Mouse (Mus musculus) CH12.LX (cell line): ENCODE measurements around the gene Cd27. TPM values are rescaled to one million over a fixed set of nuclear protein-coding genes. Genes with fewer than 3 reads are reported as not detected.

Source experiments
- DNase-seq: peaks from one replicate; pipeline ENCODE4 v3.0.0-alpha.2; 2013; ENCODE audit errors: extremely low read depth
- H3K27ac ChIP-seq: 2 replicates; pipeline ENCODE4 v1.5.1; 2012; ENCODE audit warnings: low read depth, mild to moderate bottlenecking, control low read depth, moderate library complexity; ENCODE audit not compliant: insufficient read depth
- H3K27me3 ChIP-seq: replicated peaks from 2 replicates; pipeline ENCODE3; 2012; ENCODE audit warnings: inconsistent platforms
- H3K36me3 ChIP-seq, 2 experiments: replicated peaks in 1 of 2; 2 replicates each; pipeline versions ENCODE3 to v1.6.1; 2012; ENCODE audit warnings: inconsistent platforms in 1 of 2, low read length in 1 of 2, mild to moderate bottlenecking in 1 of 2, mixed read lengths in 1 of 2, moderate library complexity in 1 of 2; ENCODE audit not compliant: control insufficient read depth in 1 of 2, insufficient read depth in 1 of 2
- H3K4me1 ChIP-seq, 2 experiments: 2 replicates each; pipeline ENCODE4 v1.6.1; 2012; ENCODE audit warnings: inconsistent platforms in 1 of 2, moderate library complexity in 1 of 2; ENCODE audit not compliant: insufficient read depth in 2 of 2, control insufficient read depth in 1 of 2
- H3K4me2 ChIP-seq: 2 replicates; pipeline ENCODE4 v1.6.1; 2012; ENCODE audit warnings: low read depth, mild to moderate bottlenecking, control low read depth; ENCODE audit not compliant: poor library complexity, insufficient read depth, severe bottlenecking
- H3K4me3 ChIP-seq, 3 experiments: fragments of 150-350 bp in 1 of 3; sonication (generic) in 1 of 3; replicated peaks in 1 of 3; 2 replicates each; pipeline versions ENCODE3 to v1.5.1; 2011 to 2012; ENCODE audit warnings: low read depth in 2 of 3, low read length in 2 of 3, mild to moderate bottlenecking in 2 of 3, moderate library complexity in 2 of 3, control low read depth in 1 of 3, improper control_type of control experiment in 1 of 3, inconsistent platforms in 1 of 3, mixed read lengths in 1 of 3; ENCODE audit not compliant: poor library complexity in 1 of 3
- H3K79me2 ChIP-seq: replicated peaks from 2 replicates; pipeline ENCODE4 v1.6.1; 2012; ENCODE audit warnings: mild to moderate bottlenecking, moderate library complexity; ENCODE audit not compliant: control insufficient read depth, poor library complexity, insufficient read depth, severe bottlenecking; ENCODE audit errors: extremely low read depth
- H3K9ac ChIP-seq: 2 replicates; pipeline ENCODE4 v1.6.1; 2012; ENCODE audit warnings: low read depth, mild to moderate bottlenecking, control low read depth, moderate library complexity; ENCODE audit not compliant: insufficient read depth
- H3K9me3 ChIP-seq: replicated peaks from 2 replicates; pipeline ENCODE3; 2012; ENCODE audit warnings: low read length, inconsistent platforms, mixed read lengths
- BHLHE40 ChIP-seq: IDR thresholded peaks from 2 replicates; pipeline ENCODE4 v1.6.1; 2011; ENCODE audit warnings: mild to moderate bottlenecking, low read depth, low read length, improper control_type of control experiment
- CHD1 ChIP-seq: IDR thresholded peaks from 2 replicates; pipeline ENCODE4 v1.6.1; 2012; ENCODE audit warnings: low read depth, low read length, improper control_type of control experiment, inconsistent platforms
- CTCF ChIP-seq, 2 experiments: IDR thresholded peaks in 1 of 2; conservative IDR thresholded peaks in 1 of 2; 2 replicates each; pipeline ENCODE4 v1.5.1; 2011 to 2012; ENCODE audit warnings: low read depth in 2 of 2, low read length in 2 of 2, improper control_type of control experiment in 1 of 2, inconsistent platforms in 1 of 2, mild to moderate bottlenecking in 1 of 2, moderate library complexity in 1 of 2
- E2F4 ChIP-seq: IDR thresholded peaks from 2 replicates; pipeline ENCODE4 v1.6.1; 2011; ENCODE audit warnings: low read depth, low read length, improper control_type of control experiment; ENCODE audit not compliant: insufficient replicate concordance
- ELF1 ChIP-seq: IDR thresholded peaks from 2 replicates; pipeline ENCODE4 v1.6.1; 2014; ENCODE audit warnings: low read depth, mild to moderate bottlenecking, inconsistent platforms, low read length, improper control_type of control experiment
- EP300 ChIP-seq: IDR thresholded peaks from 2 replicates; pipeline ENCODE4 v1.6.1; 2011; ENCODE audit warnings: low read length, improper control_type of control experiment
- ETS1 ChIP-seq: conservative IDR thresholded peaks from 2 replicates; pipeline ENCODE4 v1.6.1; 2012; ENCODE audit warnings: low read depth, mild to moderate bottlenecking, inconsistent platforms, low read length, improper control_type of control experiment, moderate library complexity
- GABPA ChIP-seq: IDR thresholded peaks from 2 replicates; pipeline ENCODE4 v1.6.1; 2012; ENCODE audit warnings: low read depth, low read length, improper control_type of control experiment, inconsistent platforms; ENCODE audit not compliant: insufficient replicate concordance
- HCFC1 ChIP-seq: IDR thresholded peaks from 2 replicates; pipeline ENCODE4 v1.6.1; 2012; ENCODE audit warnings: low read depth, mild to moderate bottlenecking, inconsistent platforms, low read length, improper control_type of control experiment
- IRF4 ChIP-seq: IDR thresholded peaks from 2 replicates; pipeline ENCODE4 v1.6.1; 2014; ENCODE audit warnings: low read depth, mild to moderate bottlenecking, inconsistent platforms, low read length, improper control_type of control experiment
- JUN ChIP-seq: IDR thresholded peaks from 2 replicates; pipeline ENCODE4 v1.6.1; 2011; ENCODE audit warnings: low read depth, mild to moderate bottlenecking, low read length, improper control_type of control experiment, moderate library complexity; ENCODE audit not compliant: insufficient read depth
- JUND ChIP-seq: conservative IDR thresholded peaks from 2 replicates; pipeline ENCODE4 v1.6.1; 2011; ENCODE audit warnings: low read depth, low read length, improper control_type of control experiment
- KAT2A ChIP-seq: IDR thresholded peaks from 2 replicates; pipeline ENCODE4 v1.6.1; 2012; ENCODE audit warnings: low read length, improper control_type of control experiment, inconsistent platforms; ENCODE audit not compliant: insufficient replicate concordance
- MAX ChIP-seq: IDR thresholded peaks from 2 replicates; pipeline ENCODE4 v1.6.1; 2011; ENCODE audit warnings: low read length, improper control_type of control experiment
- MAZ ChIP-seq: IDR thresholded peaks from 2 replicates; pipeline ENCODE4 v1.6.1; 2012; ENCODE audit warnings: low read depth, mild to moderate bottlenecking, inconsistent platforms, low read length, improper control_type of control experiment, moderate library complexity
- MEF2A ChIP-seq: IDR thresholded peaks from 2 replicates; pipeline ENCODE4 v1.6.1; 2014; ENCODE audit warnings: low read depth, mild to moderate bottlenecking, inconsistent platforms, low read length, improper control_type of control experiment, borderline replicate concordance
- NELFE ChIP-seq: IDR thresholded peaks from 2 replicates; pipeline ENCODE4 v1.6.1; 2011; ENCODE audit warnings: low read depth, low read length, improper control_type of control experiment
- NRF1 ChIP-seq: IDR thresholded peaks from 2 replicates; pipeline ENCODE4 v1.6.1; 2014; ENCODE audit warnings: low read depth, mild to moderate bottlenecking, inconsistent platforms, low read length, improper control_type of control experiment, moderate library complexity
- PAX5 ChIP-seq: IDR thresholded peaks from 2 replicates; pipeline ENCODE4 v1.6.1; 2012; ENCODE audit warnings: low read length, inconsistent platforms, mixed read lengths
- POLR2A ChIP-seq: IDR thresholded peaks from 2 replicates; pipeline ENCODE4 v1.6.1; 2011; ENCODE audit warnings: low read depth, mild to moderate bottlenecking, improper control_type of control experiment, low read length
- POLR2AphosphoS2 ChIP-seq: IDR thresholded peaks from 2 replicates; pipeline ENCODE4 v1.6.1; 2011; ENCODE audit warnings: low read depth, low read length, improper control_type of control experiment
- RAD21 ChIP-seq: IDR thresholded peaks from 2 replicates; pipeline ENCODE4 v1.6.1; 2011; ENCODE audit warnings: low read depth, mild to moderate bottlenecking, low read length, improper control_type of control experiment, moderate library complexity
- RCOR1 ChIP-seq: conservative IDR thresholded peaks from 2 replicates; pipeline ENCODE4 v1.6.1; 2012; ENCODE audit warnings: low read depth, mild to moderate bottlenecking, inconsistent platforms, low read length, improper control_type of control experiment
- SIN3A ChIP-seq: IDR thresholded peaks from 2 replicates; pipeline ENCODE4 v1.6.1; 2012; ENCODE audit warnings: low read length, improper control_type of control experiment, inconsistent platforms
- SMC3 ChIP-seq: IDR thresholded peaks from 2 replicates; pipeline ENCODE4 v1.6.1; 2011; ENCODE audit warnings: low read depth, low read length, improper control_type of control experiment
- UBTF ChIP-seq: IDR thresholded peaks from 2 replicates; pipeline ENCODE4 v1.6.1; 2012; ENCODE audit warnings: low read depth, mild to moderate bottlenecking, inconsistent platforms, low read length, improper control_type of control experiment, moderate library complexity
- USF2 ChIP-seq: conservative IDR thresholded peaks from 2 replicates; pipeline ENCODE4 v1.6.1; 2011; ENCODE audit warnings: low read depth, low read length, improper control_type of control experiment
- ZC3H11A ChIP-seq: IDR thresholded peaks from 2 replicates; pipeline ENCODE4 v1.6.1; 2012; ENCODE audit warnings: low read depth, mild to moderate bottlenecking, inconsistent platforms, low read length, improper control_type of control experiment
- ZKSCAN1 ChIP-seq: IDR thresholded peaks from 2 replicates; pipeline ENCODE4 v1.6.1; 2012; ENCODE audit warnings: low read depth, inconsistent platforms, low read length, improper control_type of control experiment, borderline replicate concordance
- ZMIZ1 ChIP-seq: IDR thresholded peaks from 2 replicates; pipeline ENCODE4 v1.6.1; 2012; ENCODE audit warnings: low read depth, mild to moderate bottlenecking, inconsistent platforms, low read length, improper control_type of control experiment
- ZNF384 ChIP-seq: IDR thresholded peaks from 2 replicates; pipeline ENCODE4 v1.6.1; 2012; ENCODE audit warnings: low read depth, low read length, improper control_type of control experiment, inconsistent platforms
- dilution Hi-C: fragments of 300-500 bp; cut with MboI; formaldehyde crosslinking; loops from 2 replicates; pipeline ENCODE4 v1.14.3; 2020; ENCODE audit warnings: low sequenced_read_pairs; ENCODE audit not compliant: extremely low pct_unique_long_range_greater_than_20kb, extremely low pct_ligation_motif_present
- in situ Hi-C: fragments of 300-500 bp; cut with MboI; formaldehyde crosslinking; loops from 3 replicates; pipeline ENCODE4 v1.14.3; 2019; ENCODE audit warnings: low sequenced_read_pairs, low pct_ligation_motif_present, low pct_unique_long_range_greater_than_20kb, mixed read lengths
- polyA plus RNA-seq: library from polyadenylated mRNA; unstranded; fragments of >175 nt; gene quantifications from 2 replicates; pipeline ENCODE4 v1.2.1, GENCODE M21; 2012; ENCODE audit warnings: low read depth; ENCODE audit not compliant: insufficient read length
- total RNA-seq, 2 experiments: library from RNA; depleted of rRNA; stranded (reverse); fragments of 300-350 nt in 1 of 2; fragments of >200 nt in 1 of 2; gene quantifications; 2 replicates each; pipeline ENCODE4 v1.2.3; 2012 to 2014

The Cd27 gene
- total and polyA plus RNA-seq, 3 experiments, result 0.54 TPM; not detected in 2

GRCm38 (mm10) chr6:125216898-125217297, 19.9 kb downstream of the Cd27 start:
- dilution Hi-C loops, result no loop called here
- Histone ChIP-seq H3K4me1 (peaks cover under 1 to 22% of the 10 kb centered on the region in 2 experiments; a peak in 3 of 4 replicates), H3K27ac (no peak overlapping the region), H3K79me2 (no peaks in the 10 kb centered on the region), H3K4me3 (no peak overlapping the region), H3K9me3 (no peaks in the 10 kb centered on the region), H3K4me2 (no peak overlapping the region), H3K36me3 (peaks cover 3 to 33% of the 10 kb centered on the region in 2 experiments), H3K9ac (no peak overlapping the region), H3K27me3 (peaks cover 24% of the 10 kb centered on the region)
- in situ Hi-C loops, result no loop called here
- no peak for DNase-seq
- TF ChIP-seq GABPA (no peak), EP300 (no peak), JUND (no peak), PAX5 (no peak), E2F4 (no peak), SMC3 (no peak)

- H3K27me3 ChIP-seq, result peaks cover 32% of the 10 kb centered on the region
- peak; percentile 99 for DNase-seq
- TF ChIP-seq POLR2AphosphoS2, result 0 out of 2 replicates have a peak, but pooled peaks have one; percentile 67
- no peak; the same call in 1 of the 2 replicates for TF ChIP-seq RCOR1
- peak; percentile 67 for TF ChIP-seq BHLHE40
- TF ChIP-seq RAD21, result no peak
- peak; percentile 83 for TF ChIP-seq ELF1
- peak; percentile 45 for TF ChIP-seq MAX
- TF ChIP-seq UBTF, result peak; percentile 54; the same call in 1 of the 2 replicates
- TF ChIP-seq ZC3H11A, result no peak
- TF ChIP-seq POLR2A, result peak; percentile 96
- TF ChIP-seq PAX5, result no peak
- TF ChIP-seq ZKSCAN1, result no peak
- TF ChIP-seq HCFC1, result peak; percentile 88
- peak; percentile 82; the same call in 1 of the 2 replicates for TF ChIP-seq ZMIZ1
- TF ChIP-seq CHD1, result no peak
- TF ChIP-seq ZNF384, result no peak
- no peak; the same call in 1 of the 2 replicates for TF ChIP-seq NRF1
- TF ChIP-seq JUN, result no peak
- TF ChIP-seq KAT2A, result no peak
- peak; percentile 96 for TF ChIP-seq SIN3A
- no peak for TF ChIP-seq USF2
- TF ChIP-seq ETS1, result 0 out of 2 replicates have a peak, but pooled peaks have one; percentile 17
- peak; percentile 66 for TF ChIP-seq MEF2A
- TF ChIP-seq GABPA, result no peak
- TF ChIP-seq NELFE, result peak; percentile 83
- no peak for TF ChIP-seq CTCF (conservative IDR thresholded peaks at IDR 0.05 in 1 of 2, IDR thresholded peaks at IDR 0.05 in 1 of 2; ENCODE audit: low read depth in 2 of 2, low read length in 2 of 2)
- peak; percentile 54; the same call in 1 of the 2 replicates for TF ChIP-seq IRF4
- no peak; the same call in 1 of the 2 replicates for TF ChIP-seq MAZ
Observed at GRCm38 (mm10) chr6:125215148-125215954, 21.5 kb downstream of the Cd27 start, which contains the start of gene Vamp1. Gene Vamp1 (plus strand): TSS chr6:125215551.

More at GRCm38 (mm10) chr6:125215148-125215954, 21.5 kb downstream of the Cd27 start, which contains the start of gene Vamp1:
- H3K79me2 ChIP-seq, result no peaks in the 10 kb centered on the region
- peaks cover 1% of the 10 kb centered on the region for H3K9me3 ChIP-seq
- dilution Hi-C loops (no loop called here), in situ Hi-C loops (no loop called here)
- H3K9ac ChIP-seq, result peak within 1 kb of the TSS; percentile 65
- H3K4me2 ChIP-seq, result peak within 1 kb of the TSS; percentile 91
- H3K4me1 ChIP-seq, result peaks cover 0 to 16% of the 10 kb centered on the region in 2 experiments; a peak in 2 of 4 replicates
- H3K36me3 ChIP-seq, result peaks cover 0 to 20% of the 10 kb centered on the region in 2 experiments
- H3K4me3 ChIP-seq, result peak within 1 kb of the TSS; percentile 78 to 90 (median 79)
- peak within 1 kb of the TSS; percentile 64 for H3K27ac ChIP-seq
